In genomic region chr8:110501330-110501729, GRCm38 (mm10) we compare ENCODE assay signal across 17 mouse cellular contexts.
"Had no signal": no experiment of that assay in that cellular context is flagged by ENCODE, and none has a peak within 500 bp of the region (broad histone marks: within the 10 kb centered on the region; RNA-seq: fewer than 3 reads in every experiment).

No protein-coding gene starts in this region.

- H3K9me3 ChIP-seq: neural tube, embryonic 12.5 days; neural tube, embryonic 13.5 days; neural tube, embryonic 15.5 days; stomach, embryonic 15.5 days had no signal

- H3K36me3 ChIP-seq: neural tube, embryonic 12.5 days; neural tube, embryonic 13.5 days; neural tube, embryonic 15.5 days; stomach, embryonic 15.5 days had no signal

- H3K27ac ChIP-seq: neural tube, embryonic 12.5 days; neural tube, embryonic 13.5 days; neural tube, embryonic 15.5 days; stomach, embryonic 15.5 days; stomach, postnatal 0 days had no signal

- H3K4me1 ChIP-seq: neural tube, embryonic 12.5 days; neural tube, embryonic 13.5 days; neural tube, embryonic 15.5 days; stomach, embryonic 15.5 days had no signal

- H3K4me2 ChIP-seq: neural tube, embryonic 12.5 days; neural tube, embryonic 13.5 days; neural tube, embryonic 15.5 days; stomach, embryonic 15.5 days had no signal

- DNase-seq: retina, postnatal 1 day; right cerebral cortex, adult 18-20 months; right cerebral cortex, postnatal 14 days; right cerebral cortex, postnatal 25 days; right cerebral cortex, postnatal 4 days; spleen, adult 18-20 months; thymus, adult 18-20 months; thymus, adult 2 months; thymus, postnatal 14 days; thymus, postnatal 25 days; thymus, postnatal 36 days; thymus, postnatal 4 days had no signal

- H3K4me3 ChIP-seq: neural tube, embryonic 12.5 days; neural tube, embryonic 13.5 days; neural tube, embryonic 15.5 days; stomach, embryonic 15.5 days had no signal

- H3K9ac ChIP-seq: neural tube, embryonic 12.5 days; neural tube, embryonic 13.5 days; neural tube, embryonic 15.5 days; stomach, embryonic 15.5 days had no signal

- H3K27me3 ChIP-seq: neural tube, embryonic 12.5 days; neural tube, embryonic 15.5 days; stomach, embryonic 15.5 days had no signal
